In the genomic region with DNA sequence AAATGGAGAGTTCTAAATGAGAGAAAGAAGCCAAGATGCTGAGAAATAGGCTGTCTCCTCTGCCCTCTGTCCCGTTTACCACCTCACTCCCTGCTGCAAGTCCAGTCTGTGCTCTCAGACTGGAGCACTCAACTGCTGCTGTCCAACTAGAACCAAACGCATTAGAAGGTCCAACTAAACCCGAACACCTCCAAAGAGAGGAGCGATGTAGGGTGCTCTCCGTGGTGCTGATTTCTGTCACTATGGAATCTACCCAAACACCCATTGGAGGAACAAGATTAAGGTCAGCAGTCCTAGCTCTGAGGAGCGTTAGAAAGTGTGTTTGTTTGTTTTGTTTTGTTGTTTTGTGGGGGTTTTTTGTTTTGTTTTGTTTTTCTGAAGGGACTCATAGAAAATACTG, we compare ENCODE assay signal across 9 mouse cellular contexts. TPM values are rescaled to one million over a fixed set of nuclear protein-coding genes. Genes with fewer than 3 reads are reported as not detected.
A peak's percentile ranks its signal among the peaks of the same experiment; 100 is the strongest.
DNase-seq lines count a peak whose midpoint lies in the region; ATAC-seq and TF ChIP-seq lines count a peak whose summit lies in the region.
"Had no signal": no experiment of that assay in that cellular context is flagged by ENCODE, and none has a peak within 500 bp of the region (broad histone marks: within the 10 kb centered on the region; RNA-seq: fewer than 3 reads in every experiment).

No protein-coding gene starts in this region.

- peak; percentile 6 for DNase-seq in kidney, adult 2 months
- DNase-seq in NIH3T3 (ENCODE audit: low read depth) = peak; percentile 83
- DNase-seq in embryo, embryonic 11.5 days (ENCODE audit: low read depth, low spot score) = peak; percentile 43
- DNase-seq in lung, postnatal 25 days (ENCODE audit: low spot score) = peak; percentile 26
- no peak for DNase-seq in left cerebral cortex, postnatal 25 days (ENCODE audit: low spot score in 2 of 2)
- no peak for DNase-seq in gastrocnemius, adult 8-10 months (ENCODE audit: low spot score in 2 of 2)
- DNase-seq in midbrain, embryonic 11.5 days (ENCODE audit: low spot score, missing footprints) = no peak

- no peak for ATAC-seq in kidney, embryonic 15.5 days (replicated peaks; ENCODE audit: low FRiP score)
- no peak for ATAC-seq in midbrain, embryonic 11.5 days (ENCODE audit: low FRiP score)

- intact Hi-C loops in left cerebral cortex, postnatal 25 days (cut with DNase I) = no loop called here

- no peak overlapping the region for H3K4me2 ChIP-seq in kidney, embryonic 15.5 days
- H3K4me2 ChIP-seq in midbrain, embryonic 11.5 days = no peak overlapping the region

- no peak overlapping the region for H3K27ac ChIP-seq in kidney, adult 2 months (ENCODE audit: insufficient read depth, low read depth, low read length)
- no peak overlapping the region for H3K27ac ChIP-seq in kidney, embryonic 15.5 days
- no peak overlapping the region for H3K27ac ChIP-seq in midbrain, embryonic 11.5 days (ENCODE audit: low read depth, low read length)

- H3K4me3 ChIP-seq in kidney, adult 2 months (ENCODE audit: insufficient read depth, low read depth, low read length) = no peak overlapping the region
- H3K4me3 ChIP-seq in kidney, embryonic 15.5 days (replicated peaks) = no peak overlapping the region
- H3K4me3 ChIP-seq in midbrain, embryonic 11.5 days (ENCODE audit: low read depth, low read length) = no peak overlapping the region

- no peak for TF ChIP-seq POLR2A in kidney, adult 2 months (IDR thresholded peaks at IDR 0.05; ENCODE audit: low read depth, low read length)

- TF ChIP-seq CTCF in kidney, adult 2 months (conservative IDR thresholded peaks at IDR 0.05; ENCODE audit: insufficient read depth, insufficient read length, low read depth, low read length) = no peak

- H3K36me3 ChIP-seq in kidney, adult 2 months (ENCODE audit: control insufficient read depth, insufficient read depth, low read length) = no peaks in the 10 kb centered on the region
- no peaks in the 10 kb centered on the region for H3K36me3 ChIP-seq in kidney, embryonic 15.5 days
- no peaks in the 10 kb centered on the region for H3K36me3 ChIP-seq in midbrain, embryonic 11.5 days (ENCODE audit: control insufficient read depth, insufficient read depth, low read length)

- no peaks in the 10 kb centered on the region for H3K27me3 ChIP-seq in kidney, adult 2 months (replicated peaks; ENCODE audit: control insufficient read depth, insufficient read depth, low read length)
- H3K27me3 ChIP-seq in kidney, embryonic 15.5 days = no peaks in the 10 kb centered on the region
- no peaks in the 10 kb centered on the region for H3K27me3 ChIP-seq in midbrain, embryonic 11.5 days (ENCODE audit: control insufficient read depth, insufficient read depth, low read length)

- no peak overlapping the region for H3K9ac ChIP-seq in kidney, embryonic 15.5 days
- no peak overlapping the region for H3K9ac ChIP-seq in midbrain, embryonic 11.5 days (ENCODE audit: low read length)

- no peaks in the 10 kb centered on the region for H3K9me3 ChIP-seq in kidney, embryonic 15.5 days (replicated peaks)
- no peaks in the 10 kb centered on the region for H3K9me3 ChIP-seq in midbrain, embryonic 11.5 days (ENCODE audit: control insufficient read depth, low read length)

- 14% methylated on average over 6 of the region's 6 CpGs for WGBS in kidney, adult 2 months
- 18% methylated on average over 6 of the region's 6 CpGs for WGBS in kidney, embryonic 15.5 days
- WGBS in midbrain, embryonic 11.5 days = 15% methylated on average over 6 of the region's 6 CpGs

- H3K4me1 ChIP-seq in kidney, adult 2 months (ENCODE audit: control insufficient read depth, insufficient read depth, low read length) = no peaks in the 10 kb centered on the region
- no peaks in the 10 kb centered on the region for H3K4me1 ChIP-seq in kidney, embryonic 15.5 days
- no peaks in the 10 kb centered on the region for H3K4me1 ChIP-seq in midbrain, embryonic 11.5 days (ENCODE audit: control insufficient read depth, insufficient read depth, low read length)

RNA-seq across cellular contexts. Expression of gene Krt14, which starts 3.9 kb away (rescaled TPM):
- 1.3 and 1.4 TPM in 2 replicates for polyA plus RNA-seq in kidney, adult 2 months (2012; rRNA removed)
- polyA plus RNA-seq in kidney, embryonic 15.5 days (2015; fragmentation: Nextera tagmentation; extraction: Ambion mirVana) = 4.9 and 5.8 TPM in 2 replicates
- not detected for total RNA-seq in left cerebral cortex, postnatal 25 days (2021)
- total RNA-seq in gastrocnemius, adult 8-10 months (2022) = not detected
- polyA plus RNA-seq in midbrain, embryonic 11.5 days (2014; fragmentation: Nextera tagmentation; extraction: Ambion mirVana) = 1.2 and 1.5 TPM in 2 replicates

RNA-seq across cellular contexts. Expression of gene Krt9, which starts 10.4 kb away (rescaled TPM):
- not detected in 2 replicates for polyA plus RNA-seq in kidney, adult 2 months (2012; rRNA removed)
- polyA plus RNA-seq in kidney, embryonic 15.5 days (2015; fragmentation: Nextera tagmentation; extraction: Ambion mirVana) = not detected in 2 replicates
- total RNA-seq in left cerebral cortex, postnatal 25 days (2021) = 1 to 10 TPM; 3.7 to 4.3 TPM
- total RNA-seq in gastrocnemius, adult 8-10 months (2022) = not detected
- polyA plus RNA-seq in midbrain, embryonic 11.5 days (2014; fragmentation: Nextera tagmentation; extraction: Ambion mirVana) = not detected in 2 replicates
- polyA plus RNA-seq: heart, embryonic 16.5 days had no signal

RNA-seq across cellular contexts. Expression of gene Krt16, which starts 45.3 kb away (rescaled TPM):
- polyA plus RNA-seq in kidney, adult 2 months (2012; rRNA removed) = not detected in 2 replicates
- 0.55 TPM in 1 of 2 replicates, not detected in the other for polyA plus RNA-seq in kidney, embryonic 15.5 days (2015; fragmentation: Nextera tagmentation; extraction: Ambion mirVana)
- total RNA-seq in left cerebral cortex, postnatal 25 days (2021) = not detected
- total RNA-seq in gastrocnemius, adult 8-10 months (2022) = not detected
- not detected in 2 replicates for polyA plus RNA-seq in midbrain, embryonic 11.5 days (2014; fragmentation: Nextera tagmentation; extraction: Ambion mirVana)

RNA-seq across cellular contexts. Expression of gene Krt19, which starts 55.0 kb away (rescaled TPM):
- 13.0 and 20.1 TPM in 2 replicates for polyA plus RNA-seq in kidney, adult 2 months (2012; rRNA removed)
- 69.7 and 75.3 TPM in 2 replicates for polyA plus RNA-seq in kidney, embryonic 15.5 days (2015; fragmentation: Nextera tagmentation; extraction: Ambion mirVana)
- not detected for total RNA-seq in left cerebral cortex, postnatal 25 days (2021)
- total RNA-seq in gastrocnemius, adult 8-10 months (2022) = 1 to 10 TPM in 1 of 4 experiments, under 1 TPM in 1, not detected in 2; 0.35 to 1.1 TPM
- polyA plus RNA-seq in midbrain, embryonic 11.5 days (2014; fragmentation: Nextera tagmentation; extraction: Ambion mirVana) = 1.8 and 3.2 TPM in 2 replicates

RNA-seq across cellular contexts. Expression of gene Krt17, which starts 57.4 kb away (rescaled TPM):
- polyA plus RNA-seq in kidney, adult 2 months (2012; rRNA removed) = 0.08 TPM in 1 of 2 replicates, not detected in the other
- polyA plus RNA-seq in kidney, embryonic 15.5 days (2015; fragmentation: Nextera tagmentation; extraction: Ambion mirVana) = 0.51 and 2.4 TPM in 2 replicates
- under 1 TPM in 1 of 2 experiments, not detected in 1; 0.30 TPM for total RNA-seq in left cerebral cortex, postnatal 25 days (2021)
- not detected for total RNA-seq in gastrocnemius, adult 8-10 months (2022)
- polyA plus RNA-seq in midbrain, embryonic 11.5 days (2014; fragmentation: Nextera tagmentation; extraction: Ambion mirVana) = 0.21 TPM in 1 of 2 replicates, not detected in the other

Comparison
In these comparisons a context has a peak if more than half of its experiments do, and no peak if none do; other contexts are left out.
1. DNase-seq: peak in kidney, adult 2 months (single experiment), NIH3T3 (single experiment), embryo, embryonic 11.5 days (single experiment) and lung, postnatal 25 days (single experiment); none in left cerebral cortex, postnatal 25 days (0 of 2), gastrocnemius, adult 8-10 months (0 of 2) and midbrain, embryonic 11.5 days (single experiment).